Mouse (Mus musculus) gonadal fat pad, adult 2 months (tissue): ENCODE data around the gene Daglb. TPM values are rescaled to one million over a fixed set of nuclear protein-coding genes. Genes with fewer than 3 reads are reported as not detected.
"Not testable (repeated sequence)": the region's sequence is repeated elsewhere in the genome, so short reads cannot be mapped to it uniquely, and the experiment has no call there.

Source experiments
- DNase-seq: peaks from one replicate; pipeline ENCODE4 v3.0.0-alpha.2; 2012; ENCODE audit warnings: low read depth
- polyA plus RNA-seq: library from polyadenylated mRNA; depleted of rRNA; stranded (reverse); fragments of >200 nt; gene quantifications from 2 replicates; pipeline ENCODE4 v1.2.3, GENCODE M21; 2012

The Daglb gene
- polyA plus RNA-seq, 1 experiment, result 19.5 TPM

DNA sequence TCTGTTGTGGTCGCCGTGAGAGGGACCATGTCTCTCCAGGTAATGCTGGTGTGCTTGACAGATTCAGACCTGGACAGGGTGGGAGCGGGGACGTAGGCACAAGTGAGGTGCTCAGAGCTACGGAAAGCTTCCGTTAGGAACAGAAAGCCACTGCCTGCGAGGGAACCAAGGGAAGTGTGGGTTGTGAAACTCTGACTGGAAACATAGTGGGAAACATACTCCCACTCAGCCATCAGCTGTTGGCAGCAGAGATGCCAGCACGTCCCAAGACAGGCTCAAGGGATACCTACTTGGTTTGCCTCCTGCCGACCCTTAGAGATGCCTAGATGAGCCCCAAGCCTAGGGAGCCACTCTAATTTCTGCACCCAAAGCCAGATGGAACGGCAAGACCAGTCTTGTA lies 22.8 kb downstream of the Daglb start:
- DNase-seq, result no peak

DNA sequence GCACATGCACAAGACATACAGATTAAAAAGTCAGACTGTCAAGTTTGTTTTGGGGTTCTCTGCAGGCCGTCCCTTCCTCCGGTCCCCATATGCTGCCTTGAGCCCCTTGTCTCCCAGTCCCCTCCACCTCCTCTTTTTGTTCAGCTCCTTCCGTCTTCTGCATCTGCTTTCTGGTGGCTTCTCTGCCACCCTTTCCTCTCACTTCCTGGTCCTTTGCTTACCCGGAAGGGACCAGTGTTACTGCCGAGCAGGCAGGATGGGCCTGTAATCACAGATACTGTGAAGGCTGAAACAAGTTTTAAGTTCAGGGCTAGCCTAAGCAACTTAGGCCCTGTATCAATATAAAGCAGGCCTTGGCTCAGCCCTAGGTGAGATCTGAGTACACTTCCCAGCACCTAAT lies 23.6 kb downstream of the Daglb start:
- no peak for DNase-seq

DNA sequence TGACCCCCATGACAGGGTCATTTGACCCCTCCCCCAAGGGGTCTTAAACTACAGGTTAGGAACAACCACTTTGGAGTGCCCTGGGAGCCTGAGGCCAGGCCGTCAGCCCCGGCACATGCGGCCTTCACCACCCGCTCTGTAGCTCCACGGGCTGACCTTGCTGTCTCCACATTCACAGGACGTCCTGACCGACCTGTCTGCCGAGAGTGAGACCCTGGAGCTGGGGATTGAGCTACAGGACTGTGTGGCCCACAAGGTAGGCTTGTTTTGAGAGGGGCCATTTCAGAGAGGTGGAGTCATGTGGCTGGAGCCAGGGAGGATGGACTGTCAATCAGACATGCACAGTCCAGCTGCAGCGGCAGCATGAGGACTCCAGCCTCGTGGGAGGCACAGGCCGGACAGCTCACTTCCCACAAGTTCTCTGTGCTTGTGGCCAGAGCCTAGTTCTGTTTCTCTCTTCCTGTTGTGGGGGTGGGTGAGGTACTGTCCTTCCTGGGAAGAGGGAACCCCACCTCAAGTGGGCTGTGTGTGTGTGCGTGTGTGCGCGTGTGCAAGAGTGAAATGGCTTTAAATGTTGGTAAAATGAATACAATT lies 25.5 kb downstream of the Daglb start:
- DNase-seq, result no peak

DNA sequence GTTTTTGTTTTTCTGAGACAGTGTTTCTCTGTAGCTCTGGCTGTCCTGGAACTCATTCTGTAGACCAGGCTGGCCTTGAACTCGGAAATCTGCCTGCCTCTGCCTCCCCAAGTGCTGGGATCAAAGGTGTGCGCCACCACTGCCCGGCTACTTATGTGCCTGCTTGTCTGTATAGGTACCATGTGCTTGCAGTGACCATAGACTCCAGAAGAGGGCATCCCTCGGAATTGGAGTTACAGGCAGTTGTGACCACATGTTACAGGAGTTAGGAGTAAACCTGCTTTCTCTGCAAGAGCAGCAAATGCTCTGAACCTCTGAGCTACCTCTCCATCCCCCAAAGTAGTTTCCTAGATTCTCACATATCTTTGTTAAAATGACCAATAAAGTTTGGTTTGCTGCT lies 27.4 kb downstream of the Daglb start:
- no peak for DNase-seq

DNA sequence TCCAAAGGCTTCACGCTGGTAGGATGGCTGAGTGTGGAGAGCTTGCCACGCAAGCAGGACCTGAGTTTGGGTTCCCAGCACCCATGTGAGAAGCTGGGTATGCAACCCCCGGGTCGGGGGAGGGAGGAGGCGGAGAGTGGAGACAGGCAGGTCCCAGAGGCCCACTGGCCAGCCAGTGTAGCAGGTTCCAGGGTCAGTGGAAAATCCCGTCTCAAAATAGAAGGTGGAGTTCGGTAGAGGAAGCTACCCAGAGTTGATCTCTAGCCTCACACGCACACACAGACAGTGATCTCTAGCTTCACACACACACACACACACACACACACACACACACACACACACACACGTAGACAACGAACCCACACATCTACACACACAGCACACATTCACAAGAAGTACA lies 28.8 kb downstream of the Daglb start:
- DNase-seq, result no peak

DNA sequence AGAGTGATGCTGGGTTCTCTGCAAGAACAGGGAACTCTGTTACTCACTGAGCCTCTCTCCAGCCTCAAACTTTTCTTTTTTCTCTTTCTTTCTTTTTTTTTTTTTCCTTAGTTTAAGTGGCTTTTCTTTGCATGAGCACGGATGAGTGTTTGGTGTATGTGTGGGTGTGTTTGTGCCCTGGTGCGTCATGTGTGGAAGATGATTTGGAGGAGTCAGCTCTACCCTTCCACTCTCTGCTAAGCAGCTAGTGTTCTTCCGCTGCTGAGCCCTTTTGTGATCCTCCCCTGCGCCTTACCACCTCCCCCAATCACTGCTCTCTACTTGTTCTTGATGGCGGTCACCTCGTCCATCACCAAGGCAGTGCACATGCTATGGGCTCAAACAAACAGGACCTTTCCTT lies 31.3 kb downstream of the Daglb start:
- DNase-seq, result no peak

DNA sequence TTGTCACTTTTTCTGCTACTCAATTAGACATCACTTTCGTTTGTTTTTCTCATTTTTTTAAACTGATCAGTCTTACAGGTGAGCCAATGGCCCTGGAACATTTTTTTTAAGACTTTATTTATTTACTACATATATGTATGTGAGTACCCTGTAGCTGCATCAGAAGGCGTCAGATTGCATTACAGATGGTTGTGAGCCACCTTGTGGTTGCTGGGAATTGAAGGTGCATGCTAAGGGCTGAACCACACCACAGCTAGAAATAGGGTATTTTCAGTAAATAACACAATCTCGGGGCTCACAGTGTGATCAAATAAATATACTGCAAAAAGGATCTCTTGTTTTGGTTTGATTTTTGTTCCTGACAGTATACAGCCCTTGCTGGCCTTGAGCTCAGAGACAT lies 33.1 kb downstream of the Daglb start:
- no peak for DNase-seq

DNA sequence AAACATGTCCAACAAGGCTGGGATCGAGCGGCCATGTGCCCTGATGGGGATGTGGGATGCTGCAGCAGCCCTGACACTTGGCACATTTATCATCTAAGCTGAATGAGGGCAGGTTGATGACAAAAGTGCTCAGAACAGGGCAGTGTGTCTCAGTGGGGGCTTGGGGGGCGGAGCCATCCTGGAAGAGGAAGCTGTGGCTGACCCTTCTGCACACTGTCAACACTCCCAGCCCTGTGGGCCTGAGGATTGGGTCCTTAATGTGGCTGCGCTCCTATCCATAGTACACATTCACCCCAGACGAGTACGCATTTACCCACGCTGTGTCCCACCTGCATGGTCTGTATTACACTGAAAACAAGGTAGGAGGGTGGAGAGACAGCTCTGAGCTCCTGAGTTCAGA lies 34.8 kb downstream of the Daglb start:
- no peak for DNase-seq

DNA sequence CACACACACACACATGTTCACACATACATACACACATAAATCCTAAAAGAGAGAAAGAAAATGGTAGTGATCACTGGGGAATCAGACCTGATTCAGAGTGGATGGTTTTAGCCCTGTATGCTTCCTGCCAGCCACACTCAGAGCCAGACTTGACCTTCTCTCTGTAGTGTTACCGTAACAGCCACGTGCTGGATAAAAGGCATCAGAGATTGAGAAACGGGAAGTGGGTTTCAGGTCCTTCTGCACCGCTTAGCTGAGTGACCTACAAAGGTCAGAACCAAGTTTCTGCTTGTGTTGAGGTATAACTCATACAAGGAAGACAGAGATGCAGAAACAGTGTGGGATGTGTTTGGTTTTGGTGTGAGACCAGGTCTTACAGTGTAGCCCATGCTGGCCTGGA lies 35.3 kb downstream of the Daglb start:
- no peak for DNase-seq

DNA sequence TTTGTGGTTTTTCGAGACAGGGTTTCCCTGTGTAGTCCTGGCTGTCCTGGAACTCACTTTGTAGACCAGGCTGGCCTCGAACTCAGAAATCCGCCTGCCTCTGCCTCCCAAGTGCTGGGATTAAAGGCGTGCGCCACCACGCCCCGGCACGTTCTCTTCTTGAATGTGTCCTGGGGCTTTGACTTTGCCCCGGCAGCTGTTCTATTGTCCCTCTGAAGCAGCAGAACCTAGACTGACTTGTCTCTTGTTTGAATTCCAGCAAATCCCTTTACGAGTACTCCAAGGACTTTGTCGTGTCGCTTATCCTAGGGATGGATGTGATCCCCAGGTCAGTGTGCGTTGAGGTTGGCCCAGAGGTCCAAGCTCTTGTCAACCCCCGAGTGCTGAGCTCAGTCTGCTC lies 36.3 kb downstream of the Daglb start:
- not testable (repeated sequence) for DNase-seq

DNA sequence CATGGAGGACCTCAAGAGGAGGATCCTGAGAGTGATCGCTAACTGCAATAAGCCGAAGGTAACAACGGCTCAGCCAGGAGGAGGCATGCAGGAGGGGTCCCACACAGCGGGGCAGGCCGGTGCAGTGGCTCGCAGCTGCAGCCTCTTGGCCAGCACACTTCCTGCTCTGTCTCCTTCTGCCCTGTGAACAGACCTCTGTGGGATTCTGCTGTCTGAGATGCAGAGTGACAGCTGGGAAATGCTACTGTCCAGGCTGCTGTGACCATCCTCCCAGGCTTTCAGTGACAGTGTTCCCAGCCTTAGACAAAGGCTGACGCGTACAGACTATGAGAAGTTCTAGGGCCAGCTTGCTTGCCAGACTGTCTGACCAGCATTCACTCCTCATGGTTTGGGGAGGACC lies 36.8 kb downstream of the Daglb start:
- DNase-seq, result no peak

DNA sequence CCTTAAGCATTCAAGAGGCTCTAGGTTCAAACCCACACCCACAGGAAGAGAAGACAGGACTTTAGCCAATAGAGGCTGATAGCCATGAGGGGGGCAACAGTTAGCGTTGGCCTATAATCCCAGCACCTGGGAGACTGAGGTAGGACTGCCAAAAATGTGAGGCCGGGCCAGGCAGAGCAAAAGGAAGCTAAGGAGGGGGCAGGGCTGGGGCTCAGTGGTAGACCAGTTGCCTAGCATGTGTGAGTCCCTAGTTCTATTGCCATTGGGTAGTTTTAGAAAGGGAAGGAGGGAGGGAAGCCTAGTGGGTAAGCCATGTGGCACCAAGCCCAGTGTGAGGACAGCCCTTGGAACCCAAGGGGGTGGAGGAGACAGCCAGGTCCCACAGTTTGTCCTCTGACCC lies 37.3 kb downstream of the Daglb start:
- no peak for DNase-seq

DNA sequence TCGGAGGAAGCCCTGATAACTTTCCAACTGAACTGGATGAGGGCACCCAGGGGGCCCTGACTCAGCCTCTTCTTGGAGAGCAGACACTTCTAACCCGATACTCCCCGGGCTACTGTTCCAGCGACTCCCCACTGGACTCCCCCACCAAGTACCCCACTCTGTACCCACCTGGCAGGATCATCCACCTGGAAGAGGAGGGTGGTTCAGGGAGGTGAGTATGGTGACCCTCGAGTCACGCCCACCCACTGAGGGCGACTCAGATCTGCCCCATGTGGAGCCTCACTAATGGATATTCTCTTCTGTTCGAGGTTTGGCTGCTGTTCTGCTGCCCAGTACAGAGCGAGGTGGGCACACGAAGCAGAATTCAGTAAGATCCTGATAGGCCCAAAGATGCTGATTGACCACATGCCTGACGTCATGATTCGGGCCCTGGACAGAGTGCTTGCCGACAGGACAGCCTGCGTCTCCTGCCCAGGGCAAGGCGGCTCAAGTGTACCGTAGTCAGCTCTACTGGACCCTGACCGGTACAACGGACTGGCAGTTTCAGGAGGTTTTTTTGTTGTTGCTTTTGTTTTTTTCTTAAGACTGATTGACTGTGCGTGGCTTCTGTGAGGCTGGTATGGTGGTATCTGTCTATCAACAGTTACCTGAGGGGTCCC lies 38.6 kb downstream of the Daglb start:
- DNase-seq, result no peak

DNA sequence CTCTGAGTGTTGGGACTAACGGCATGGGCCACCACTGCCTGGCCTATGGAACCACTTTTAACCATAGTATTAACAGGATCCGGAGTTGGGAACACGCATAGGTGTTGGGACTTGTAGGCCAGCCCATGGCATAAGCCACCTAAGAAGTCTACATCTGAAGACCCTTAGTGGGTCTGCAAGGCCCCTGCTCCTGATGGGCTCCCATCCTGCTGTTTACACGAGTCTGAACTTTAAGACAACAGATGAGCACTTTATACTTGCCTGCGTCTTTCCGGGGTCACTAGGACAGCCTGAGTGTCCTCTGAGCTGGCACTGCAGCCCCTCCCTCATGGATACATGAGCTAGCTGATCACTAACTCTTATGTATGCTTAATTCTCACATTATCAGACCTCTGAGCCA lies 39.4 kb downstream of the Daglb start:
- no peak for DNase-seq

DNA sequence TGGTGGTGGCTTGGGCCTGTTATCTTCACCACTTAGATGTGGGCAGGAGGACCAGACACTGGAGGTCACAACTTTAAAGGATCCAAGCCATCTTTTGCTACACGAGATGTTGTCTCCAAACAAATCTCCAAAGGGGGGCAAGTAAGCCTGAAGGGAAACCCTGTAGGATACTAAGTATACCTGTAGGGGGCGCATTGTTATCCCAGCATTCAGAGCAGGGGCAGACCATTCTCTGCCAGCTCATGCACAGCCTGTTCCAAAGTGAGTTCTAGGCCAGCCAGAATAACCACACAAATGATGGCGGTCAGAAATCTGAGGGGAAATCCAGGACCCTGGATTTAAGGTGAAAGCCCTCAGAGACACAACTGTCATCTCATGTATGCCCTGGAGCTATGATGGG lies 40.1 kb downstream of the Daglb start:
- DNase-seq, result no peak

DNA sequence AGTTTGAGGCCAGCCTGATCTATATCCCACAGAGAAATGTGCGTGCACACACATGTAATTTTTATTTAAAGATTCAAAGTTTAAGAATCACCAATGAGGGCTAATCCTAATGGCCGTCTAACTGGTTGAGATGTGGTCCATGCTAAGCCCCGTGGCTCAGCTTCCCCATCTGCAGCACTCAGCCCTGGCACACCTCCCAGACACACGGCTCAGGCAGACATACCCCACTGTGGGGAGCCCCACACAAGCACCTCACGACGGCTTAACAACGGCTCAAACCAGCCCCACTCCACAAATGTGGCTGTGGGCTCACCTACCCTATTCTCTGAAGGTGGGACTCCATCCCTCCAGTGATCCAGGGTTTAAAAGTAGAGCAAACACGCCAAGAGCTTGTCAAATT lies 40.7 kb downstream of the Daglb start:
- DNase-seq, result no peak

DNA sequence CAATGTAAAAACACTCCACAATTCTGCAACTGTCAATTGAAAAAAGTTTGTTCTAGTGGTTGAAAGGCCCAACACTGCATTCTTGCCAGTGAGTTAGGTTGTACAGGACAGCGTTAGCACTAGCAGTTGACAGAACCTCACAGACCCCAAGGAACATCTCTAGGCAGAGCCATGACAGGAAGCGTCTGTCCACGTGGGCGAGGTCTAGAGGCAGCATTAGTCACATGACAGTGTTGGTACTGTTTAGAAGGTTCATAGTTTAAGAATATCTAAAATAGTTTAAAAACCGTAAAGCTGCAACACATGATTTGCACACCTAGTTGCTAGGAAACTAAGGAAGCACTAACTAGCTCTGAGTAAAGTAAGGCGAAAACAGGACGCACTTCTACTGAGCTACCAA lies 41.2 kb downstream of the Daglb start:
- DNase-seq, result no peak

DNA sequence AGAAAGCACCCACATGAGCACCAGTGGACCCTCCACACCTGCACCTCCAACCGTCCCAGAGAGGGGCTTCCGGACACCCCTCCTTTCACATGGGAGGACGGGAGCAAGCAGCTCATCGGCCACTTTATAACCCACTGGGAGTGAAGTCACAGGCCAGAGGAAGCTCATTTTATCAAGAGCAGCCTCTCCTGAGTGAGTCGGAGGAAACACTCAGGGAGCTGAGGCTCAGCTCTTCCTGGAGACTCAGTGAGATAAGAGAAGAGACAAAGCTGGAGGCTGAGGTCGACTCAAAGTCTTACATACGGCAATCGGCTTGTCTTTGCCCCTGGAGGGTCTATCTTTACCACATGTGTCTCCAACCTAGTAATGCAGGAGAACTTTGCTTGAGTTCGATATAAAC lies 44.9 kb downstream of the Daglb start:
- no peak for DNase-seq

DNA sequence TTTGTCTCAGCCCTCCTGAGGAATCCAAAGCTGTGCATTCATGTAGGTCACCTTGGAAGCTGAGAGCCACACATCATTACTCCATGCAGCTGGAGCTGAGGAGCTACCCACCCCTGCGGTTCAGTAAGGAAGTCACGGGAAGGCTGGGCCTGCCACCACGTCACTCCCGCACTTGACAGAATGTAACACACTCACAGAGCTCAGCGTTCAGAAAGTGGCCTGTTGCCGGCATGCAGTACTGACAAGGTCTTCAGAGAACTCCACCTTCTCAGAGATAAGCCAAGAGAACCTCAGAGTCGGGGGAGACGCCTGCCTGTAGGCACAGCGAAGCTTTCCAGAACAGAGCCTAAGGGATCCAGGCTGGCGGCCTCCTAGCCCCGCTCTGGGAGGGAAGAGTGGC lies 45.4 kb downstream of the Daglb start:
- no peak for DNase-seq

DNA sequence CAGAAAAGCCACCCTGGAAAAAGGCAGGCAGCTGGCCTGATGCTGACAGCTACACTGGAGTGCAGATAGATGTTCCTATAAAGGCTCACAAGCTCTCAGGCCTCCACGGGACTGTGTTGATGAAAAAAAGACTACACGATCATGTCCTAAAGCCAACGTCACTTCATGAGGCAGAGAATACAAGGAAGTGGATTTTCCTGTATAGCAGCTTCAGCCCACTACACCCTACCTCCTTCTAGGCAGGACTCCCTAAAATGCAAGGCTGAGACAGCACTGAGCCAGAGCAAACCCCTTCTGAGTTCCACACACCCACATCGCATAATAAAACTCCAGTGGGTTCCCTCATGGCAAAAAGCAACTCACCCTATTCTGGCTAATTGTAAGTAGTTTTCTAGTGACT lies 47.2 kb downstream of the Daglb start:
- DNase-seq, result no peak

DNA sequence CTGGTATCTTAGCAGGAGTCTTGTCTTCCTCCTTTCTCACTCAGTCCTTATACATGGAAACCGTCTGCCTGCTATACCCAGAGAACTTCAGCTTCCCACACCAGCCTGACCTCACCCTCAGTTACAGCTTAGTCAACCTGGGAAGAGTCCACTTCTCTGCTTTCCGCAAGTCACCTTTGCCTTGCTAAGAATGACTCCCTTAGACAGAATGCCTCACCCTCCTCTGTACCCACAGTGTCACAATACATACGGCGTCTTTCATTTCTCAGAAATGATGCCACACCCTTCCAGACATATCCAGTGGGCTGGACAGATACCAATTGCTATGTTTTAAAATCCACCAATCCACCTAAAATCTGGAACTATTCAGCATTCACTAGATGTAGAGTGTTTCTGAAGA lies 47.9 kb downstream of the Daglb start:
- no peak for DNase-seq

DNA sequence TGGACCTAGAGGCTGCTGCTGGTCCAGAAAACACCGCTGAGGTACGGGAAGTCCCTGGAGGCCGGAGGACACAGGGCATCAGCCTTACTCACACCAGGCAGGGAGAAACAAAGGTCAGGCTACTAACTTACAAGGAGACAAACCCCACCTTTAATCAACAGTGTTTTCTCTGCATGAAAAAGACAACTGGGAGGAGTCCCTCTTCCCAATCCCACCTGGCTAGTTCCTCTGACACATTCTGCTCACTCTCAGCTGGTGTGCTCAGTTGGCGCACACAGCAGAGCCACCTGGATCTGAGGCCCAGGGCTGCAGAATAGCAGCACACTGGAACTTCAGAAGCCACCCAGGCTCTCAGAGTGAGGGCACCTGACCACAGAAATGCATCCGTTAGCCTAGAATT lies 50.5 kb downstream of the Daglb start:
- DNase-seq, result no peak

DNA sequence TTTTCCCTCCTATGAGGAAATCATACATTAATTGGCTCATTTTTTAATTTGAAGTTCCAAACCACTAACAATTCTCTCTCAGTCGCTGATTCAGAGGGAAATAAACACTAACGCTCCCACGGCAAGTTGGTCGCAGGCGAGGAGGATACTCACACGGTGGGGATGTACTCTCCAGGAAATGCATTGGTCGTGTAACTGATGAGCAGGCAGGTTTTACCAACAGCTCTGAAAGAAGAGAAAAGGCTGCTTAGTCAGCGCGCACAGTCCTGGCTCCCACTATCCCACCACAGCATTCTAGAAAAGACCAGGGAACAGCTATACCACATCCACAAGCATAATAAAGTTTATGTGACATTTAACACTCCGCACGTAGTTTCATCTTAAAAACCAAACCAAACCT lies 52.6 kb downstream of the Daglb start:
- DNase-seq, result no peak

DNA sequence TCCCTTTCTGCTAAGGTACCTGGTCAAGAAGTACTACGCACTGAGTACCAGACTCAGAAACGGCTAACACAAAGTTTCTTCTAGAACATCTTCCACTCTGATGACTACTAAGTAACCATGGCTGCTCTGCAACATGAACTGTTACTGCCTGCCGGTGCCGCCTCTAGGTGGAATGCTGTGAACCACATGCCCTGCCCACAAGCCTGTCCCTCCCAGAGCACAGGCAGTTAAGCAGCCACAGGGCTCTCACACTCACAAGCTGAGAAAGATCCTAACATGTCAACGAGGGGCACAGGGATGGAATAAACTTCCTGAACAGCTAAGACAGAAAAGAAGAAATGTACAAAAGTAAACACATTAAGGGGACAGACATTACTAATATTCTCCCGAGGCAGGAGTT lies 53.1 kb downstream of the Daglb start:
- no peak for DNase-seq
